Mouse (Mus musculus) cerebellum, adult 2 months (tissue): ENCODE measurements at regions not wholly inside any gene's neighbourhood (a gene's known extent, or its start where the extent isn't known, plus 50 kb on each side); places are given as distances from the start of the nearest gene placed in this dataset.

ENCODE experiments used
- CTCF ChIP-seq: fragments of 200-500 bp; IDR thresholded peaks from 2 replicates; pipeline ENCODE4 v1.5.1; 2011; ENCODE audit warnings: low read depth, mild to moderate bottlenecking, control low read depth, low read length, moderate library complexity, borderline replicate concordance; ENCODE audit not compliant: insufficient read depth
- POLR2A ChIP-seq: fragments of 200-500 bp; IDR thresholded peaks from 2 replicates; pipeline ENCODE4 v1.6.1; 2011; ENCODE audit warnings: low read length, control low read depth, borderline replicate concordance; ENCODE audit not compliant: insufficient read depth

GRCm38 (mm10) chr16:5368897-5369558 is 113.2 kb upstream of the Eef2kmt start:
- TF ChIP-seq CTCF (no peak), POLR2A (no peak)
